Mouse (Mus musculus) fibroblast of lung, adult 2 months (primary cell): ENCODE measurements at regions not wholly inside any gene's neighbourhood (a gene's known extent, or its start where the extent isn't known, plus 50 kb on each side); places are given as distances from the start of the nearest gene placed in this dataset.

Experiments used
- DNase-seq: peaks from one replicate; pipeline ENCODE4 v3.0.0-alpha.2; 2011; ENCODE audit warnings: low read depth

DNA sequence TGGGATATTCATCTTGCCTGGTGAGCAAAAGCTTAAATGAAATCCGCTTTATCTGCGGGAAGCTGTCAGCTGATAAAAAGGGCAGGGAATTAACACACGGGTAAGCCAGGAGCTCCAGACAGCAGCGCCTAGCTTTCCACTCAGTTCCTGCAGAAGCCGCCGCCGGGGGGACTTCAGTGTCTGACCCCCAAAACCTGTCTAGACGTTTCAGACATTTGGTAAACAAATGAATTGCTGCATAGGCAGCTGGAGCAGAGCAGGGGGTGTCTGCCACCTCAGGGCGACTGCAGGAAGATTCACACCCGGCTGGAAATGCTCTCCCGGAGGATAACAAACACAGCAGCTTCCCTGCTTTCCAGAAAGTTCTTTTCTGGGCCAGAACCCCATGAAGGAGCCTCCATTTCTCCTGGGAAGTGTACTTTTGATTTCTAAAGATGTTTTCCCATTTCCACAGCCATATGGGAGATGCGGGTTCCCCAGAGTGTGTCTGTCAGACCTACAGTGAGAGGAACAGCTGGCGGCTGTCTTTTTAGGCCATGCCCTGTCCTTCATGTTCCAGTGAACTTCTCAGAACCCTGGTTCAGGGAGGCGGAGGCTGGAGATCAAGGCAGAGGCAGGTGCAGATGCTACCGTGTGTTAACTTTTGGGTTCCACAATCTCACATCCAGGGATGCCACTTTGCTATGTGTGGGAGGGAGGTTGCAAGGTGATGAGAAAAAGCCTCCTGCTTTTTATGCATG lies 58.7 kb upstream of the Pmepa1 start:
- DNase-seq = no peak

DNA sequence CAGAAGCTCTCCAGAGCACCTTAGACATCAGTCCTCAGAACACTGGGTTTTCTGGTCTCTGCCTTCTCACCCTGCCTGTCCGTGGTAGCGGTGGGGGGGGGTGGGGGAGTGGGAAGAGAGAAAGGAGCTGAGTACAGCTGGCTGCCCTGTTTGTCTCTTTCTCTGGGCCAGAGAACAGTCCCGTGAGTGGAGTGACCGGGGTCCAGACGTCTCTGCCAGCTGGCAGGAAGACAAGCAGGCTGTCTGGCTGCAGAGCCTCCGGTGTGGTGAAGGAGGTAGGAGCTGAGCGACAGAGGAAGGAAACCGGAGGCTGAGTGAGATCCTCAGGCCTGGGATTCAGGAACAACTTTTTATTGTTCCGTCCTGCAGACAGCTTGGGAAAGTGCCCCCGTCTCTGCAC lies 59.5 kb upstream of the Pmepa1 start:
- DNase-seq = peak; percentile 86

DNA sequence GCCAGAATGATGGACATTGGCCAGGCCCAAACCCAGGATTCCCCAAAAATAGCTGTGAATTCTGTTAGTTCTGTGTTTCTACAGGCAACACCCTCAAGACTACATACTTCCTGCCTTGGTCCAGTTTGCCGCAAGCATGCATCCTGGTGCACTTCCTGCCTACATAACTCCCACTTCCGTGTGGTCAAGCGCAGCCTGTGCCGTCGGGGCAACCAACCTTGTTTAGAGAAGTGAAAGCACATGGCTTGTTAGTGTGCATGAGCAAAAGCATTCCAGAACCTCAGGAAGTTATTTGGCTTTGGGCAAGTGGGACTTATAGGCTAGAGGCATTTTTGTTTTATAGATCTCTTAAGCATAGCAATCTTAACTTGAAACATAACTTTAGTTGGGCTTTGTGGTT lies 61.3 kb upstream of the Pmepa1 start:
- DNase-seq = no peak

DNA sequence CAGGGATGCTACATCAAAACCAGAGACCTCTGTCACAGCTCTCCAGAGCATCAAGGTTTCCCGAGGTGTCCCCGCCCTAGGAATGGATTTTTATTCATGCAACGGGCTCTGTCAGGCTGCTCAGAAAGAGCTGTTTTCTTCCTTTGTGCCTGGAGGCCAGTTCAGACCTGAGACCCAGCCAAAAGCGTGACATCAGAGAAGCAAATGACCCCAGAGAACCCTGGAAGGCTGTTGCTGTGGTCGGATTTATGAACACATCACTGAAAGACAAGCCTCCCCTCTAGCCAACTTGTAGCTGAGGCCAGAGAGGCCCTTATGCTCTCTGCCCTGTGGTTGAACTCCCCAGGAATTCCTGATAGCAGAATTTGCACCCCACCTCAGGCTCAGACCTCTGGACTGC lies 62.3 kb upstream of the Pmepa1 start:
- DNase-seq = peak; percentile 66

DNA sequence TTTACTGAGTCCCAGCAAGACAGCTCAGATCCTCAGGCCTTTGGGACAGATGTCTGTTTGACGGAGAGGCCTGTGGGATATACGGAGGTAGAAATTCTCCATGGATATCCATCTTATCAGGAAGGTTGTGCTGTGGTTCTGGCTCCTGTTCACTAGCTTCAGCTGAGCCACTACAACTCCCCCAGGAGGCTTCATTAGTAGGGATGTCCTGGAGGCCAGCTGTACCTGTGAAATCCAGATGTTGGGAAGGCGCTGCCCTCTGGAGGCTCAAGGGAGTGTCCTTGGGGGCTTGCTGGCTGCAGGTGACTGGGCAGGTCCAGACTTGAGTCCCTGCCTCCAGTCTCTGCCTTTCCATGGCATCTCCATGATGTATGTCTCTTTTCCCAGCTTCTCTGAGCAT lies 62.9 kb upstream of the Pmepa1 start:
- DNase-seq = no peak

DNA sequence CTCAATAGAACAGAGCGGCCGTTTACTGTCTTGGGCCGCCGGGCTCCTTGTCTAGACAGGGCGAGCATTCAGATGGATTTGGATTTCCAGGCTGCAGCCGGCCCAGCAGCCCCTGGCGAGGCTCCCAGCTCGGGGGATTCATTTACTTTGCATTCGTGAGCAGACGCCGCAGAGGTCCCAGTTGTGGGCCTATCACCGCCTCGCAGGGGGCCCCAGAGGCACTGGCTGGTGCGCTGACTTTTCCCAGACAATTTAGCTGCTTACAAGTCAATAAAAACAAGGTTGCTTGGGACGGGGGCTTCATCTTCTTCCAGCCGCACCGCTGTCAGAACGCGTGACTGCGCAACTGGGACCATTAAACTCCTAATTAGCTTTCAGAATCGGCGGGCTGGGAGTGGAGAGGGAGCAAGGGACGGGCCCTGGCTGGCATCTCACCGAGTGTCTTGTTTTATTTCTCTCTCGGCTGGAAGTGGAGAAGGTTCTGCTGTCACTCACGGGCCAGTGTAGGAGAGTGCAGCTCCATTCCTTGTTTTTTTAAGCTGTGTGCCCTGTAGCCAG lies 63.8 kb upstream of the Pmepa1 start:
- DNase-seq = no peak

DNA sequence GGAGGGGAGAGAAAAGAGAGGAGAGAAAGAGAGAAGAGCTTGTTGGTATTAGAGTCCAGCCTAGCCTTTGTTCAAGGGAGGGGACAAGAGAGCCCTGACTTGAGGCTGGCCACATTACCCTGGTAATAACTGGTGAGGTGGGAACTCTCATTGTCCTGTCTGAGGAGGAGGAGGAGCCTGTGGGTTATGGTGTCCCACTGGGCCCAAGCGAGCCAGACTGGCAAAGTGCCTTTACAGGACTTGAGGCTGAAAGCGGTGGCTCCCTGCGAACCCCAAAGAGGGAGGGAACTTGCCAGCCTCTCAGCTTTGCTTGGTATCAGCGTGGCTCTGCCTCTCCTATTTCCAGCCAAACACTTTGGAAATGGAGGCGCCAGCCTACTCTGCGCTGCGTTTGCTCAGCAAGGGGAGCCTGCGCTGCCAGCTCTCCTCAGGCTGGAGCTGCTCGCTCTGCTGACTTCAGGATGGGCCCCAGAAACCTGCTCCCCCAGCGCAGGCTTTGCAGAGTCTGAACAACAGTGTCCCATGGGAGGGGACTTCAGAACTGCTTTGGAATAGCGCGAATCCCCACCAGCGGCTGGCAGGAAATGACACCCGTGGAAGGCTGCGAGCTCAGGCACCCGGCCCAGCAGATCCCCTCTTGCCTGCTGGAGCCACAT lies 66.4 kb upstream of the Pmepa1 start:
- DNase-seq = no peak

DNA sequence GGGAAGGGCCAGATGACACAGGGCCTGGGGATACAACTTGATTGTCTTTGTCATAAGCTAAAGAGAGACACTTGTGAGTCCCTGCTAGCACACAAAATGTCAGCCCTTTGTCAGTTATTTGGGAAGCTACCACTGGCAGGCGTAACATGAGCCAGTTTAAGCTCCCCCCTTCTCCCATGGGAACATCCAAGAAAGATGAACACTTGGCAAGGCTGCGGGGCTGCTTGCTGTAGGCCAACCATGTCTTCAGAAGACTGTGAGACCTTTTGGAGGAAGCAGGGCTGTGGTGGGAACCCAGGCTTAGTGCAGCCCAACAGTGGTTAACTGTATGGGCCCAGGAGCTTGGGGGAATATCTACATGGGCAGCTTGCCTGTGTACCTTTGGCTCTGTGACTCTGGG lies 67.3 kb upstream of the Pmepa1 start:
- no peak for DNase-seq

DNA sequence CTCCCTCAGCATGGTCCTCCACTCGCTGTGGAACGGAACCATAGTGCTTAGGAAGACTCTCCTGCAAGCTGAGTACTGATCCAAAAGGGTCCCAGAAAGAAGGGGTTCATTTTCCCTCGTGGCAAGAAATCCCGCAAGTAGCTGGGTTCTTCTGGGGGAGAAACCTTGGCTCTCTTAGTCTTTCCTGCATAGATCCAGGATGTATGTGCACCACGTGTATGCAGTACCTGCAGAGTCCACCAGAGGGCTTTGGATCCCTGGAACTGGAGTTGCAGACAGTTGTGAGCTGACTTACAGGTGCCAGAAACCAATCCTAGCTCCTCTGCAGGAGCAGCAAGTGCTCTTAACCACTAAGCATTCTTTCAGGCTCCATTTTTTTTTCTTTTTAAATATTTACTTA lies 67.9 kb upstream of the Pmepa1 start:
- no peak for DNase-seq

DNA sequence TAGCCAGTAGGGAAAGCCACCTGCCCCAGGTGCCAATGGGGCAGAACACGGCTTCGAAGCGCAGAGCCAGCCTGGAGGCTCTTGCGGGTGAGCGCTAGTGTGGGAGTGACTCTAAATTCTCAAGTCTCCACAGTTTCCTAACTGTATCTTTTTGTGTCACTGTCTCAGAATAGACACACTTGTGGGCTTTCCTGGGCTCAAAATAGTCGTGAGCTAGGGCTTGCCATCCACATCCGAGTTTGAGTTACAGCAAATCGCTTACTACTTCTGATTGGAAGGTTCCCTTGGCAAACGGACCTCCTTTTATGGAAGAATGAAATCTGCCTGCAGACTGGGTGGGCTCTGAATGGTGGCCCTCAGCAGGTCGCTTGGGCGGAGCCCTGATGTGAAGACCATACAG lies 71.0 kb upstream of the Pmepa1 start:
- no peak for DNase-seq

DNA sequence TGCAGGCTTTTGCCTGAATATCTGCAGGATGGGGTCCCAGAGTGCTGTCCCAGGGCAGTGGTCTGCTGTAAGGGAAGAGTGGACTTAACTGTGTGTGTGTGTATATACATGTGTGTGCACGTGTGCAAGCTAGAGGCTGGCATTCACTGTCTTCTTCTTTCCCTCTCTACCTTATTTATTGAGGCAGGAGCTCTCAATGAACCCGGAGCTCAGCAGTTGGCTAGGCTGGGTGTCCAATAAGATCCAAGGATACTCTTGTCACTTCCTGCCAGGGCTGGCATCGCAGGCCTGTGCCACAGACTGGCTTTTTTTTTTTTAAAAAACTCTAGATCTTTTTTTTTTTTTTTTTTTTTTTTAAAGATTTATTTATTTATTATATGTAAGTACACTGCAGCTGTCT lies 72.4 kb upstream of the Pmepa1 start:
- no peak for DNase-seq

DNA sequence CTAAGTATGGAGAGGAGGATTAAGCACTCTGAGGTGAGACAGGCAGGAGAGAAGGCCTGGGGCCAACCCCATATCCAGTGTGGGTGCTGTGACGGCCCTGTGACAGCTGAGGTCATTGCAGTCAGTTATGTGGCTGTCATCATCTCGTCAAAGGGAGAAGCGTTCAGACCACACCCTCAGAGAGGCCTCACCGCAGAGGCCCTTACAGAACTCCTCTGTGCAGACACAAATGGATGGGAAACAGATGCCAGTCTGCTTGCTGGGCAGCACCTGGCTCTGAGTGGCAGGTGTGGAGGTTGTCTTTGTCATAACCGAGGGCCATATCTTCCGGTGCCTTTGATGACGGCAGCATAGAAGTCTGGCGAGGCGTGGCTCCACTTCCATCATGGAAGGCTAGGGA lies 73.2 kb upstream of the Pmepa1 start:
- no peak for DNase-seq

DNA sequence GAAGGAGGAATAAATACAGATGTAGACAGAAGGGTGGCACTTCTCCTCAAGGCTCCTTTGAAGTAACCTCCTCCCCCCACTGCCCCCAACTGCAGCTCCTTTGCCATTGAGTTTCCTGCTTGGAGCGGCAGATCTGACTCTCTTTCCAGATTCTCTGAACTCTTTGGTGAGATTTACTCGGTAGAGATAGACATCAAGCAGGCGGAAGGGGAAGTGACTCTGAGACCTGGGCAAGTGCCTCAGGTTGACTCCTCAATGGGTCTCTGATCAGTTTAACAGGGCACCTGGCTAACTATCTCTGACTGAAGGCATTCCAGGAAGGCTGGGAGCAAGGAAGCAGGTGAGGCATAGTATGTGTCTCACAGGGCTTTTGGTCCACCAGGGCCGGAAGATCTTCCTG lies 73.6 kb upstream of the Pmepa1 start:
- DNase-seq = no peak

DNA sequence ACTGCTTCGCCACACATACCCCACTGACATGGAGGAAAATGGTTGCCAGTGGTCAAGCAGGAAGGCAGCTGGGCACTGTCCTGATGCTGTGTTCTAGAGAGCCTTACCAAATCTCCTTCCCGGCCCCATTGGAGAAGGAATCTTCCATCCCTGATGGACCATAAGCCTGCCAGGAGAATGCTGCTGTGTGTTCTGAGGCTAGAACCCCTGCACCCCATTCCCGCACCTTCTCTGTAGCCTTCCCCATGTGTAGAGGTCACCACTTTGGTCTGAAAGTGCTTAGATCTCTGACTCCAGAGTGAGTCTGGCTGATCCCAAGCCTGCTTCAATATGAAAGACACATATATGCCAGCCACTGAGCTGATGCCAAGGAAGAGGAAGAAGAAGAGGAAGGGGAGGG lies 74.1 kb upstream of the Pmepa1 start:
- no peak for DNase-seq

DNA sequence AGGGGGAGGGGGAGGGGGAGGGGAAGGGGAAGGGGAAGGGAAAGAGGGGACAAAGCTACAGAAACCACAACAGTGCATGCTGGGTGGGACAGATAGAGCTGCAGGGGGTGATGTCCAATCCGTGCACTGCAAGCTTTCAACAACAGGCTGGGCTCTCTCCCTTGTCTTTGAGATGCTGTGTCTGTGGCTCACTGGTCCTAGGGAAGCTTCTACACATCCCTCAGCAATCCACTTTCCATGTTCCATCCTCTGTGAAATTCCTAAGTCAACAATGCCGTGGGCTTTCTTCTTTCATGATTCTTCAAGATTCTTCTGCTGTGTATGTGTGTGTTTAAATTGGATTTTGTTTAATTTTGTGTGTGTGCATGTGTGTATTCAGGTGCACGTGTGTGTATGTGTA lies 74.5 kb upstream of the Pmepa1 start:
- no peak for DNase-seq

DNA sequence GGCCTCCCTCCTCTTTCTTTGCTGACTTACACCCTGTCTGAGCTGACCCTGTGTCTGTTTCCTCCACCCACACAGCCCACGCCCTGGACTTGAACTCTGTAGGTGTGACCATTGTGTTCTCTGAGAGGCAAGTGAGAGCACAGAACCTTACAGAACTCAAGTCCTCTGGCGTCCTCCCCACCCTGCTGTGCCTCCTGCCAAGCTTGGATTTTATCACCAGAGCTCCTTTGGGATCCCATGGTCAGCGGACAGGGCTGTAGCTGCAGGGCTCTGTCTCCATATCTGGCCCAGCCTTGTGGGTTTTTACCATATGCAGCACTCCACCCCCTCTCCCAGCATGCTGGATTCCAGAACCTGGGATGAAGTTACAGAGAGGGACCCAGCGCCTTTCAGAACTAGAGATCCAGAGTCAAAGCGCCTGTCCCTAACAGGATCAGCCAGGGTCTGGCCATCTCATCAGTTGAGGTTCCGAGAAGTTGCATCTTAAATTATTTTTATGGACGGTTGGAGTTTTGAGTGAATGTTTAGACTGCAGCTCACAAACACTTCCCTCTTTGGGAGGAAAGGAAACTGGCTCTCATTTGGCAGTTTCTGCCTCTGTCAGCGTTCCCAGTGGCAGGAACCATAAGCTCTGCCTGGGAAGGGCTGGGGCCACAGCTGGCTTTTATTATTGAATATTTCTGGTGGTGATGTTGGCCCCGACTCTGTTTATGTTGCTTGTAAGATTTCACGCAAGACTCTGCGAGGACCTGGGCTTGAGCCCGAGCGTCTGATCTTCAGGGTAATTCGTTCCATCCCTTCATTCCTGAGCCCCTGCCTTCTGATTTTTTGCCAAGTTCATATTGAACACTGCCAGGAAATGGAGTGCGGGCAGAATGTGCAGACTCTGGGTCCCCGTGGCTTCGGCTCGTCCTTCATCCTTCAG lies 75.8 kb upstream of the Pmepa1 start:
- DNase-seq = peak; percentile 98

DNA sequence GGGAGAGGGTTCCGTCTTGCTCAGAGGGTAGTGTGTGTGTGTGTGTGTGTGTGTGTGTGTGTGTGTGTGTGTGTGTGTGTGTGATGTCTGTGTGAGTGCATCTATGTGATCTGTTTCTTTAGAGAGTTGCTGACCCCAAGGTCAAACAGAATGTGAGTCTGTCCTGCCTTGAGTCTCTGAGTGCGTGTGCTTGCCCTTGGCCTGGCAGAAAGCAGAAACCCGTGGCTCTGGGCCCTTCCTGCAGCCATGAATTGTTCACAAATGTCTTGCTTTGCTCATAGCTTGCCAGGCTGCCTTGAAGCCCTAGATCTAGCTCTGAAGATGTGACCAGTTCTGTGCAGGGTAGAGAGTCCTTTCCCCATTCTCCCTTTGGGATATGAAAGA lies 76.4 kb upstream of the Pmepa1 start:
- no peak for DNase-seq

DNA sequence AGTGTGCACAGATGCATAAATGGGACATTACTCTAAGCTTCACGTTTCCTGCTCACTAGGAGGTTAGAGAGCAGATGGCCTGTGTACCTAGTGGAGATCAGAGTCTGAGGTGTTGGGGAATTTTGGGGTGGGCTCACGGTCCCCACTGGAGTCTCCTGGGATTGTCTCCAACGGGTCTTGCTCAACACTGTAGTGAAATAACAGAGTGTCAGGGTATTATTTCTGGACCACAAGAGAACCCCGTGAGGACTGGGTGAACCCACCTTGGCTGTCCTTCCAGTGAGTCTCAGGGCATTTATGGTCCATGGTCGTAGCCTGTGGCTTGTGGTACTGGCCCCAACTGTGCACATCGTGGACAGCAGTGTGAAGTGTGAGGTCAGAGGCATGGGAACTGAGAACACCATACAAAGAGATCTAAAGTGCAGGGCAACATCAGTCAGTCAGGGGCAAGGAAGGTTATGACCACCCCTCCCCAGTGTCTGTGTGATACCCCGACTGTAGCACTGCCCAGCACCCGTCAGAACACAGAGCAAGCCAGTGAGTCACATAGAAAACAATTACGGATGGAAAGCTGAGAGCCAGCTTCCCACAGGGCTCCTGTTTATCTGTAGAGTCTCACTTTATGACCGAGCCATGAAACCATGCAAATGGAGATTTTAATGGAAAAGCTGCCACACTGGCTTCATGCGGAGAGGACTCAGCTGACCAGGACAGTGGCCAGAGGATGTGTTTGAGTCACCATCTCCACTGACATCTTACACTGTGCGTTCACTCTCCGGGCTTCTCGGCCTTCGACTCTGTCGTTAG lies 77.3 kb upstream of the Pmepa1 start:
- DNase-seq = peak; percentile 92

DNA sequence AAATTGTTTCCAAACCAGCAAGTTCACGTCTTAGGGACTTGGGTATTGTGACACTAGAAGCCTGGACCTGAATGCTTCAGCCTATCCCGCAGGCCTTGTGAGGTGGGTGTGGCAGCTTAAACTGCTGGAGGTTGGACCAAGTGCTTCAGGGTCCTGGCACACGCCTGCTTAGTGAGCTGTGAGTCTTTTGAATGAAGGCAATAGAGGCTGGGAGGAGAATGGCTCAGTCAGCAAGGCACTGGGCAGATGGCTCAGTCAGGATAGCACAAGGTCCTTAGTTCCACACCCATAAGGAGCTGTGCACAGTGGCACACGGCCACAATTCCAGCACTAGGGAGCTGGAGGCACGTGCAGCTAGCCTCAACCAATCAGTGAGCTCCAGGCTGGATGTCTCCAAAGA lies 80.5 kb upstream of the Pmepa1 start:
- no peak for DNase-seq

DNA sequence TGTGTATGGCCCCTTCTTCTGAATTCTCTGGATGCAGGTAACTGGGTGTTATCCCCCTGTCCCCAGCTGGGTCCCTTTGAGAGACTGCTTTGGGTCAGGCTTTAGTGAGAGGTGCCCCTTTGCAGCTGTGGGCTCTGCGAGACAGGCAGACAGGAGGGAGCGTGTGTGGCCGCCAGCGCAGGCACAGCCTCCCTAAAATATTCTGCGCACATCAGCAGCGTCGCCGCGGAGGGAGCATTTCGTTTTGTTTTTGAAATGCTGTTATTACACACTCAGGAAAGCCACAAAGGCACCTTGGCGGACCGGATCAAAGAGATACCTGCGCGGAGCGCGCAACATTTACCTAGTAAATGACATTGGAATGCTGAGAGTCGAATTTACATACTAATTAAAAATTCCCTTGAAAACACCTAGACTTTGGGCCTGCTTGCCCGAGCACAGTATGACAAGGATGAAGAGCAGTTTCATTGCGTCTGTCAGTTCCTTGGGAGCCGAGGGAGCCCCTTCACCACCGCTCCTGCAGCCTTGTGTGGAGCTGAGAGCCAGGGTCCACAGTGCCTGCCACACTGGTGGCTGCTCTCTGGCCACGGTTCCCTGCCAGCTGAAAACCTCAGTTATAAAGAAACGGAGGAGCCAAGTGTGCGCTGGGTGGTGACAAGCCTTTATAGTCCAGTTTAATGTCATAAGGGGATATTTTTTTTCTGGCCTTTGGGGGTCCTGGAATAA lies 89.3 kb upstream of the Pmepa1 start:
- no peak for DNase-seq

DNA sequence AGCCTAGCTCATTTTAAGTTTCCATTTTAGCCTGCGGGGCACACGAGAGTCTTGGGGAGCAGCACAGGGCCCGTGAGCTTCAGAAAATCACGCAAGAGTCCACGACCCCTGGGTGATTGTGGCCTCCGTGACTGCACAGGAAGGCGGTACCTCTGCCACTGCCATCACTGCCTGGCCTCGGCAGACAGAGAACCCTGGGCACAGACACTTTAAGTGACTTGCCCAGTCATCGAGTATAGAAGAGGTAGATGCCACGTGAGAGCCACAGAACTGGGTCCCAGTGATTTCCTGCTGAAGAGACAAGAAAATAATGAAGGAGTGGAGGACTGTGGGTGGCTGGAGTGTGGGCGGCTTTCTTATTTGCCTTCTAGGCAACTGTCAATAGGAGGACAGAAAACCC lies 90.4 kb upstream of the Pmepa1 start:
- no peak for DNase-seq
